9 mouse cellular contexts compared by ENCODE assay signal in genomic region chr8:11003917-11004470, GRCm38 (mm10). TPM values are rescaled to one million over a fixed set of nuclear protein-coding genes. Genes with fewer than 3 reads are reported as not detected.
A peak's percentile ranks its signal among the peaks of the same experiment; 100 is the strongest.
DNase-seq lines count a peak whose midpoint lies in the region; ATAC-seq and TF ChIP-seq lines count a peak whose summit lies in the region.
"Had no signal": no experiment of that assay in that cellular context is flagged by ENCODE, and none has a peak within 500 bp of the region (broad histone marks: within the 10 kb centered on the region; RNA-seq: fewer than 3 reads in every experiment).

No protein-coding gene starts in this region.

- peak overlapping the region; percentile 69 for H3K27ac ChIP-seq in lung, embryonic 14.5 days (ENCODE audit: low read depth)
- peak overlapping the region; percentile 99 for H3K27ac ChIP-seq in forebrain, embryonic 10.5 days
- H3K27ac ChIP-seq in intestine, postnatal 0 days (ENCODE audit: low read depth, low read length), result no peak overlapping the region
- H3K27ac ChIP-seq in neural tube, embryonic 14.5 days (ENCODE audit: low read depth, low read length), result no peak overlapping the region

- DNase-seq in lung, embryonic 14.5 days, result no peak
- DNase-seq in lung, adult 18-20 months, result no peak
- no peak for DNase-seq in forebrain, embryonic 10.5 days (ENCODE audit: extremely low spot score, low spot score)
- no peak for DNase-seq in left cerebral cortex, adult 8-10 months (ENCODE audit: low spot score in 2 of 2)
- no peak for DNase-seq in layer of hippocampus, adult 9-10 months (ENCODE audit: low spot score)
- DNase-seq in spleen, postnatal 14 days (ENCODE audit: low spot score in 2 of 2), result no peak
- DNase-seq: lung, postnatal 4 days had no signal

- no peaks in the 10 kb centered on the region for H3K9me3 ChIP-seq in lung, embryonic 14.5 days (ENCODE audit: low read depth, low read length)
- no peaks in the 10 kb centered on the region for H3K9me3 ChIP-seq in forebrain, embryonic 10.5 days
- no peaks in the 10 kb centered on the region for H3K9me3 ChIP-seq in intestine, postnatal 0 days (ENCODE audit: control insufficient read depth)
- no peaks in the 10 kb centered on the region for H3K9me3 ChIP-seq in neural tube, embryonic 14.5 days (ENCODE audit: control insufficient read depth, low read length)

- H3K4me2 ChIP-seq in lung, embryonic 14.5 days, result peak overlapping the region; percentile 93
- H3K4me2 ChIP-seq in intestine, postnatal 0 days (replicated peaks; ENCODE audit: low read depth), result peak overlapping the region; percentile 96
- peak overlapping the region; percentile 96 for H3K4me2 ChIP-seq in neural tube, embryonic 14.5 days (ENCODE audit: low read depth, low read length)

- WGBS in lung, embryonic 14.5 days, result 27% methylated on average over 7 of the region's 7 CpGs
- WGBS in forebrain, embryonic 10.5 days, result 66% methylated on average over 7 of the region's 7 CpGs
- WGBS in intestine, postnatal 0 days, result 25% methylated on average over 7 of the region's 7 CpGs
- 30% methylated on average over 7 of the region's 7 CpGs for WGBS in neural tube, embryonic 14.5 days

- H3K36me3 ChIP-seq in lung, embryonic 14.5 days (ENCODE audit: insufficient read depth), result peaks cover 19% of the 10 kb centered on the region
- H3K36me3 ChIP-seq in forebrain, embryonic 10.5 days (replicated peaks), result peaks cover 46% of the 10 kb centered on the region
- H3K36me3 ChIP-seq in intestine, postnatal 0 days (ENCODE audit: control insufficient read depth, insufficient read depth), result peaks cover 24% of the 10 kb centered on the region
- H3K36me3 ChIP-seq in neural tube, embryonic 14.5 days (ENCODE audit: control insufficient read depth, insufficient read depth, low read length), result no peaks in the 10 kb centered on the region

- peak overlapping the region; percentile 61 for H3K9ac ChIP-seq in lung, embryonic 14.5 days
- peak overlapping the region; percentile 47 for H3K9ac ChIP-seq in intestine, postnatal 0 days (ENCODE audit: low read depth, low read length)
- H3K9ac ChIP-seq in neural tube, embryonic 14.5 days (replicated peaks; ENCODE audit: low read depth, low read length), result peak overlapping the region; percentile 59

- H3K27me3 ChIP-seq in lung, embryonic 14.5 days (ENCODE audit: insufficient read depth, low read length), result no peaks in the 10 kb centered on the region
- peaks cover 53% of the 10 kb centered on the region for H3K27me3 ChIP-seq in forebrain, embryonic 10.5 days (ENCODE audit: poor library complexity, severe bottlenecking)
- H3K27me3 ChIP-seq in intestine, postnatal 0 days (replicated peaks; ENCODE audit: control insufficient read depth, insufficient read depth, low read length), result no peaks in the 10 kb centered on the region
- H3K27me3 ChIP-seq in neural tube, embryonic 14.5 days (ENCODE audit: control insufficient read depth, insufficient read depth, low read length), result no peaks in the 10 kb centered on the region

- H3K4me3 ChIP-seq in lung, embryonic 14.5 days (ENCODE audit: low read depth, low read length), result peak overlapping the region; percentile 45
- peak overlapping the region; percentile 89 for H3K4me3 ChIP-seq in forebrain, embryonic 10.5 days
- H3K4me3 ChIP-seq in intestine, postnatal 0 days (ENCODE audit: low read depth, low read length), result peak overlapping the region; percentile 89
- H3K4me3 ChIP-seq in neural tube, embryonic 14.5 days (ENCODE audit: low read depth, low read length), result peak overlapping the region; percentile 74

- ATAC-seq in lung, embryonic 14.5 days (ENCODE audit: insufficient read depth), result no peak
- ATAC-seq in intestine, postnatal 0 days, result no peak
- no peak for ATAC-seq in neural tube, embryonic 14.5 days (ENCODE audit: low read depth)

- H3K4me1 ChIP-seq in lung, embryonic 14.5 days (ENCODE audit: insufficient read depth), result peaks cover 52% of the 10 kb centered on the region
- peaks cover 98% of the 10 kb centered on the region for H3K4me1 ChIP-seq in forebrain, embryonic 10.5 days
- H3K4me1 ChIP-seq in intestine, postnatal 0 days (replicated peaks; ENCODE audit: control insufficient read depth, insufficient read depth, low read length), result peaks cover 17% of the 10 kb centered on the region; the same call in 1 of the 2 replicates
- peaks cover 72% of the 10 kb centered on the region for H3K4me1 ChIP-seq in neural tube, embryonic 14.5 days (ENCODE audit: control insufficient read depth, insufficient read depth, low read length)

- no peak for TF ChIP-seq CTCF in lung, embryonic 14.5 days (IDR thresholded peaks at IDR 0.05; ENCODE audit: low read depth)
- TF ChIP-seq CTCF in intestine, postnatal 0 days (IDR thresholded peaks at IDR 0.05; ENCODE audit: low read depth), result no peak

RNA-seq across cellular contexts. Expression of gene Irs2, which starts 4.3 kb away (rescaled TPM):
- polyA plus RNA-seq in lung, embryonic 14.5 days (2014; fragmentation: Nextera tagmentation; extraction: Ambion mirVana), result 5.7 TPM in 2 replicates
- 5.7 and 6.1 TPM in 2 replicates for polyA plus RNA-seq in forebrain, embryonic 10.5 days (2016; fragmentation: Nextera tagmentation; extraction: Ambion mirVana)
- 6.0 and 7.7 TPM in 2 replicates for polyA plus RNA-seq in intestine, postnatal 0 days (2015; fragmentation: Nextera tagmentation; extraction: Ambion mirVana)
- polyA plus RNA-seq in neural tube, embryonic 14.5 days (2014; fragmentation: Nextera tagmentation; extraction: Ambion mirVana), result 5.6 and 6.1 TPM in 2 replicates
- total RNA-seq in left cerebral cortex, adult 8-10 months (2022), result 10 to 100 TPM; 39.4 to 46.7 (median 43.6) TPM

Comparison
In these comparisons a context has a peak if more than half of its experiments do, and no peak if none do; other contexts are left out.
1. H3K27ac ChIP-seq: peak in lung, embryonic 14.5 days (single experiment) and forebrain, embryonic 10.5 days (single experiment); none in intestine, postnatal 0 days (single experiment) and neural tube, embryonic 14.5 days (single experiment).
2. Peak in every context shown above with its lines, with median percentiles within 50 percentile points of each other: H3K4me2 ChIP-seq, H3K4me3 ChIP-seq and H3K9ac ChIP-seq.